Mouse (Mus musculus): ENCODE measurements at regions not wholly inside any gene's neighbourhood (a gene's known extent, or its start where the extent isn't known, plus 50 kb on each side); places are given as distances from the start of the nearest gene placed in this dataset.

DNA sequence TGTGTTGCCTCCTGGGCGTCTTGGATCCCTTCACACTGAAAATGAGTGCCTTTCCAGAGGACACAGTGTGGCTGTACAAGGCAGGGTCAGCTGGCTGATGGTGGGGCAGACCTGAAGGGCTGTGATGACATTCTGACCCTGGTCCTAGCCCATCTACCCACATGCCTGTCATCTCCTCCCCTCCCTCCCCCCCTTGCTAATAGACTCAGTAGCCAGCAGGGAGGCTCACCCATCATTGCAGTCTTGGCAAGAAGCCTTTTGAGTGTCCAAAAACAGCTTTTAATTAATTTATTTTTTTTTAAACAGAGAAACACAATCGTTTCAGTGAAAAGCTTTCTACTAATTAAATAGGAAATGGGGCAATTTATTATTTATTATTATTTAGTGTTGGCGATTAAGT lies 67.0 kb upstream of the Ssx2ip start:
- no peak for TF ChIP-seq CTCF (IDR thresholded peaks at IDR 0.05)
- no peak for TF ChIP-seq POLR2A (IDR thresholded peaks at IDR 0.05; ENCODE audit: insufficient read depth, low read depth, low read length)
- no peak for TF ChIP-seq EP300 (IDR thresholded peaks at IDR 0.05; ENCODE audit: insufficient read depth, low read depth, low read length)

All from heart, adult 2 months (tissue).